Mouse (Mus musculus): ENCODE data around the gene Dcp1b. TPM values are rescaled to one million over a fixed set of nuclear protein-coding genes. Genes with fewer than 3 reads are reported as not detected.

Gene Dcp1b
- 13.1 and 13.3 TPM in 2 replicates for polyA plus RNA-seq (2015; fragmentation: Nextera tagmentation; extraction: Ambion mirVana)

DNA sequence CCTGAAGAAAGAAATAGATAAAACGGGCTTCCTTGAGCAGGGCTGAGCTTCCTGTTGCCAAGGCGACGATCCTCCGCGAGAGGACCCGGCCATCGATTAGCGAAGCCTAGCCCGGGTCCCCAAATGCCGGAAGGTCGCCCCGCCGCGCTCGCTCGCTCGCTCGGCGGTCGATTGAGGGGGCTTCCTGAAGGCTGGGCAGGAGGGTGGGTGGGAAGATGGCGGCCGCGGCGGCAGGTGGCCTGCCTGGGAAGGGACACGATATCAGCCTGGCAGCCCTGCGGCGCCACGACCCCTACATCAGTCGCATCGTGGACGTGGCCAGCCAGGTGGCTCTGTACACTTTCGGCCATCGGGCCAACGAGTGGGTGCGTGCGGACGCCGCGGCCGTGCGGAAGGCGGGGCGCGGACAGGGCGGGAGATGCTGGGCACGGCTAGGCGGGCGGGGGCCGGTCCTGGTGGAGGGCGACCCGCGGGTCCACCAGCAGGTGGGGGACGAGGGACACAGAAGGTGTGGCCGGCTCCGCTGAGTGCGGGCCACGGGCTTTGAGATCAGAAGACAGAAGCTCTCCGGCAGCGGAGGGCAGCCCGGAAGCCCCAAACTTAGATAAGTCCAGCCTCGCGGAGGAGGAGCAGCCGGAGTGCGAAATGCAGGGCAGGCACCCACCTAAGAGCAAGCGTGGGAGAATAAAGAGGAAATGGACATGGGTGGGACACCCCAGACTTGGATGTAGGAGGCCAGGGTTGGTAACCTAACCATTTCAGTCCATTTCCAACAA, at the start of gene Dcp1b:
Dcp1b (plus strand) TSS at position 176 of the 776 bp plus-strand sequence.
- peak within 1 kb of the TSS; percentile 88 for H3K27ac ChIP-seq (replicated peaks)
- ATAC-seq (replicated peaks), result peak; percentile 97
- H3K9me3 ChIP-seq, result no peaks in the 10 kb centered on the region
- peaks cover 17% of the 10 kb centered on the region for H3K4me1 ChIP-seq
- H3K4me3 ChIP-seq, result peak within 1 kb of the TSS; percentile 70
- under 1% methylated on average over 65 of the region's 65 CpGs for WGBS
- H3K27me3 ChIP-seq, result no peaks in the 10 kb centered on the region
- no peaks in the 10 kb centered on the region for H3K36me3 ChIP-seq
- peak within 1 kb of the TSS; percentile 88 for H3K9ac ChIP-seq (replicated peaks)
- peak within 1 kb of the TSS; percentile 66 for H3K4me2 ChIP-seq (replicated peaks)

DNA sequence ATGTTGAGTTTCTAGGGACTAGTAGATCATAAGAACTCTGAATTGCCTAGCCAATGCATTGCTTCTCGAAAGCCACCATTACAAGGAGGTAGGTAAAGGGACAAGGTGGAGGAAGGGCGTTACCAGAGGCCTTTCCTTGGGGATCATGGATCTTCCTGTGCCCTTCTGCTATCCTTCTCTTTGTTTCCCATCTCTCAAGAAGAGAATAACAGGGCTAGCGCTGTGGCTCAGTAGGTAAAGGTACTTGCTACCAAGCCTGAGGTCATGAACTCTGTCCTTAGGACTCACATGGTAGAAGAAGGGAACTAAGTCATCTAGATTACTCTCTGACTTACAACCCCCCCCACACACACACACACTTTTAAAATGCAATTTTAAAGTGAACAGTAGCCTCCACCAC, 48.1 kb upstream of the Dcp1b start:
- Histone ChIP-seq H3K9ac (replicated peaks) (no peak overlapping the region), H3K27me3 (no peaks in the 10 kb centered on the region), H3K4me3 (no peak overlapping the region), H3K36me3 (no peaks in the 10 kb centered on the region), H3K9me3 (no peaks in the 10 kb centered on the region), H3K4me2 (replicated peaks) (no peak overlapping the region), H3K27ac (replicated peaks) (no peak overlapping the region), H3K4me1 (0 out of 2 replicates have a peak, but pooled peaks cover 2% of the 10 kb centered on the region)
- ATAC-seq (replicated peaks), result no peak
- WGBS, result 91% methylated on average over 3 of the region's 3 CpGs

DNA sequence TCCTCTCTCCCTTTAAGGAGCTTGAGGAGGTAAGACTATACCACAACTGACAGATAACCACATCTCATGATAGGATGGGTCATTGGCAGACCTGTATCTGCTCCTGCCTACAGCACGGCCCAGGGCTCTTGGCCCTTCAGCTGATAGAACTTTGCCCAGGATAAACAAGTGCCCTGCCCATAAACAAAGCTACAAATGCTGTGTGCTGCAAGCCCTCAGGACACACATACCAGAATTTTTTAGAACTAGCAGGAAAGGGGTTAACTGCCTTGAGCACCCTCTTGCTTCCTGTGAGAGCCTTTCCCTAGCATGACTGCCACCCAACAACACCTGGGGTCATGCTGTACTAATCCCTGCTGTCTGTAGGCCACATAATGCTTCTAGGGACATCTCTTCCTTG, 47.0 kb upstream of the Dcp1b start:
- WGBS, result 94% methylated on average over 1 of the region's 1 CpGs
- Histone ChIP-seq H3K36me3 (no peaks in the 10 kb centered on the region), H3K4me1 (peaks cover 4% of the 10 kb centered on the region; the same call in 1 of the 2 replicates), H3K9me3 (no peaks in the 10 kb centered on the region), H3K27me3 (no peaks in the 10 kb centered on the region), H3K4me2 (replicated peaks) (no peak overlapping the region), H3K27ac (replicated peaks) (no peak overlapping the region), H3K4me3 (no peak overlapping the region), H3K9ac (replicated peaks) (no peak overlapping the region)
- ATAC-seq (replicated peaks), result no peak

DNA sequence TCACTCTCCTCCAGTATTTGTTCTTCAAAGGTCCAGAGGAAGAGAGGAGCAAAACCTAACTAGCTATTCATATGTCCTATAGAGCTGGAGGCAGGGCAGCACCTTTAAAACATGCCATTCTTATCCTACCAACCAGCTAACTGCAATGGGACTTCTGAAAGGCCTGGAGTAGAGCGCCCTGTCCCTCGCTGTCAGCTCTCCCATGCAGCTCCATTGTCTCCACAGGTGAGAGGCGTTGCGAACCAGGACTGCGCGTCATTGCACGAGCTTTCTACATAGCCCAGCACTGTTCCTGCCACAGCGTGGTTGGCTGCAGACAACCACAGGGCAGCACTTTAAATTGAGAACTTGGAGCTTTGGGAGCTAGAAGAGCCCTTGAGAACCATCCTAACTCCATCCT, 46.5 kb upstream of the Dcp1b start:
- H3K27me3 ChIP-seq, result no peaks in the 10 kb centered on the region
- H3K4me1 ChIP-seq, result peaks cover 4% of the 10 kb centered on the region; the same call in 1 of the 2 replicates
- H3K9me3 ChIP-seq, result no peaks in the 10 kb centered on the region
- no peak overlapping the region for H3K27ac ChIP-seq (replicated peaks)
- no peaks in the 10 kb centered on the region for H3K36me3 ChIP-seq
- 89% methylated on average over 8 of the region's 8 CpGs for WGBS
- no peak overlapping the region for H3K9ac ChIP-seq (replicated peaks)
- H3K4me3 ChIP-seq, result no peak overlapping the region
- ATAC-seq (replicated peaks), result no peak
- H3K4me2 ChIP-seq (replicated peaks), result no peak overlapping the region

DNA sequence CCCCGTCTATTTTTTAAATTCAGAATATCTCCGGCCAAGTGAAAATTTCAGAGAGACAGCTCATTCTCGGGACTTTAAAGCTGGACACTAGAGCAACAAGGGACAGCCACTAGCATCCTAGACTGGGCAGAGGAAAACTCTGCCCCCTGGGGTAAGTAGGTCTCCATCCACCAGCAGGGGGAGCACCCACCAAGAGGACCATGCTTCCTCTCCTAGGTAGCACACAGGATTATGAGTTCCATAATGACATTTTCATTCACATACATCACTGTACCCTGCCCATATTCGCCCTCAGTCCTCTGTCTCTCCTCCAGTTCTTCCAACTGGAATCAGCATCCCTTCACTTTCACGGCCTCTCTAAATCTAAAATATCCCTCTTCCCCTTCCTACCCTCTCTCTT, 45.4 kb upstream of the Dcp1b start:
- H3K27ac ChIP-seq (replicated peaks), result no peak overlapping the region
- no peak overlapping the region for H3K4me2 ChIP-seq (replicated peaks)
- H3K36me3 ChIP-seq, result no peaks in the 10 kb centered on the region
- H3K27me3 ChIP-seq, result no peaks in the 10 kb centered on the region
- 82% methylated on average over 5 of the region's 5 CpGs for WGBS
- no peak overlapping the region for H3K4me3 ChIP-seq
- peaks cover 4% of the 10 kb centered on the region; the same call in 1 of the 2 replicates for H3K4me1 ChIP-seq
- H3K9me3 ChIP-seq, result no peaks in the 10 kb centered on the region
- no peak for ATAC-seq (replicated peaks)
- H3K9ac ChIP-seq (replicated peaks), result no peak overlapping the region

DNA sequence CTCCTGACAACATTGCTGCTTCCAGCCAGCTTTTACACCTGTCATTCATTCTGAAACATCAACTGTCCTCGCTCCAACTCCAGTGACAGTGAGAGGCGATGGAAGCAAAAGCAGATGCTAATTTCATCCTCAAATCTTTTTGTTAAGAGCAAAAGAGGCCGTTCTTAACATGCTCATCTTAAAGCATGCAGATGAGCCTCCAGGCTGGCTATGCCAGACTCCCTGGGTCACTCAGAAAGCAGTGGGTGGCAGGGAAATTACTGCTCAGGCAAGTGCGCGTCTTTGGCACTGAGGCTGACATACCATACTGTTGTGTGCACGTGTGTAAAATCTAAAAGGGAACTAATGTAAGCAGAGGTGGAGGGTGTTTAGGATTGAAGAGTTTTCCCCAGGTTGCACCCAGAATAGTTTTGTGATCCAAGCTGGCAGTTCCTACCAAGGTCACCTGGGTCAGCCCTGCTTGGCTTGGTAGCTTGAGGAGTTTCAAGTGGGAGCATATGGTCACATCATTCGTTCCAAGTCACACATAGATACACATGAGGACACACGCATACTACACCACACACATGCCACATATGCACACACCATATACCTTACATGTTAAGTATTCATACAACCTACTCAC, 42.8 kb upstream of the Dcp1b start:
- Histone ChIP-seq H3K9me3 (no peaks in the 10 kb centered on the region), H3K4me3 (no peak overlapping the region), H3K27me3 (no peaks in the 10 kb centered on the region), H3K36me3 (no peaks in the 10 kb centered on the region), H3K9ac (replicated peaks) (no peak overlapping the region), H3K27ac (replicated peaks) (no peak overlapping the region), H3K4me2 (replicated peaks) (no peak overlapping the region), H3K4me1 (peaks cover 4% of the 10 kb centered on the region; the same call in 1 of the 2 replicates)
- no peak for ATAC-seq (replicated peaks)
- WGBS, result 64% methylated on average over 8 of the region's 8 CpGs

DNA sequence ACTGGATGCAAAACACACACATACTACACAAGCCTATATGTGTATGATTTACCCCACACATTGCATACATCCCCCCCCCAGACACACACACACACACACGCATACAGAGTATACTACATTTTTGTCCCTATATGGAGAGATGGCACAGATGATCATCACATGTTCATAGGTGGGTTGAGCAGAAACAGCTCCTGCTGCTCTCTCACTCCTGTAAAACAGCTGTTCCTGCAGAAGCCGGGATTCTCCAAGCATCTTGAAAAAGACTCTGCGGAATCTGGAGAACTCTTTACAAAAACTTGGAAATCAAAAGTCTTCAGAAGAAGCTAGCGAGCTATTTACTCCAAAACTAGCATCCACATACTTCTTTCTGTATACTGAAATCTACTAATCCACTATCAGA, 42.2 kb upstream of the Dcp1b start:
- peaks cover 4% of the 10 kb centered on the region; the same call in 1 of the 2 replicates for H3K4me1 ChIP-seq
- no peaks in the 10 kb centered on the region for H3K27me3 ChIP-seq
- H3K4me3 ChIP-seq, result no peak overlapping the region
- no peak overlapping the region for H3K4me2 ChIP-seq (replicated peaks)
- H3K27ac ChIP-seq (replicated peaks), result no peak overlapping the region
- H3K9ac ChIP-seq (replicated peaks), result no peak overlapping the region
- no peak for ATAC-seq (replicated peaks)
- H3K9me3 ChIP-seq, result no peaks in the 10 kb centered on the region
- no peaks in the 10 kb centered on the region for H3K36me3 ChIP-seq
- WGBS, result 95% methylated on average over 4 of the region's 4 CpGs

DNA sequence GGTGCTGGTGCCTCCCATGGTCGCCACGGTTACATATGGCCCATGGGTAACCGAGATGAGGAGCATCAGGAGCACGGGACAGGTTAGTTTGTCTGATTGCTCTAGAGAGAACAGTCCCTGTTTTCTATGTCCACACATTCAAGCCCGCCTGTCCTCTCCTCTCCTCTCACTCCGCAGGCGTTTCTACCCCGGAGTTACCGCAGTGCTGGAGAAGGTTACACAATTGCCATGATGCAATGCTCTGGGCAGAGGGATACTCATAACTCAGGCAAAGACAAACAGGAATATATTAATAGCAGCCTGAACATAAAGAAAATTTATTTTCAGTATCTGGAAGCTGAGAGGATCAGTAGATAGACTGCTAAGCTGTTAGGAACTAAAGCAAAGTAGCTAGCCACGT, 37.3 kb upstream of the Dcp1b start:
- H3K4me3 ChIP-seq, result no peak overlapping the region
- no peaks in the 10 kb centered on the region for H3K27me3 ChIP-seq
- H3K9ac ChIP-seq (replicated peaks), result no peak overlapping the region
- 88% methylated on average over 10 of the region's 10 CpGs for WGBS
- no peaks in the 10 kb centered on the region for H3K4me1 ChIP-seq
- no peak overlapping the region for H3K4me2 ChIP-seq (replicated peaks)
- H3K27ac ChIP-seq (replicated peaks), result no peak overlapping the region
- H3K36me3 ChIP-seq, result no peaks in the 10 kb centered on the region
- no peaks in the 10 kb centered on the region for H3K9me3 ChIP-seq
- no peak for ATAC-seq (replicated peaks)

DNA sequence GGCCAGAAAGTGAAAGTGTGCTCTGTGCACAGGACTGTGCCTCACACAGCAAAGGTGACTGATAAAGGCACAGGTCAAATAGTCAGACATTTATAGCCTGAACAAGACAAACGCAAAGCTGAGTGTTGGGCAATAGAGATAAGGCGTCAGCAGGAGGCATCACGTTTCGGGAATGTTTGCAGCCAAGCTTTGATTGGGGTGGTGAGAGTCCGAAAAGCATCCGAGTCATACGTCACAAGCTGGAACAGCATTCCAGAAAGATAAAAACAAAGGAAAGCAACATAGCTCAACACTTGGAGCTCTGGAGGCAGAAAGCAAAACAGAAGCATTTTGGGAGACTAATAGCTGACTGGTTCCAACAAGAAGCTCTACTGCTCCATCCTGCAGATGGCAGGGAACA, 35.5 kb upstream of the Dcp1b start:
- H3K36me3 ChIP-seq, result no peaks in the 10 kb centered on the region
- H3K27me3 ChIP-seq, result no peaks in the 10 kb centered on the region
- H3K4me1 ChIP-seq, result no peaks in the 10 kb centered on the region
- no peak for ATAC-seq (replicated peaks)
- no peaks in the 10 kb centered on the region for H3K9me3 ChIP-seq
- H3K4me3 ChIP-seq, result no peak overlapping the region
- H3K27ac ChIP-seq (replicated peaks), result no peak overlapping the region
- H3K4me2 ChIP-seq (replicated peaks), result no peak overlapping the region
- WGBS, result 86% methylated on average over 7 of the region's 7 CpGs
- H3K9ac ChIP-seq (replicated peaks), result no peak overlapping the region

DNA sequence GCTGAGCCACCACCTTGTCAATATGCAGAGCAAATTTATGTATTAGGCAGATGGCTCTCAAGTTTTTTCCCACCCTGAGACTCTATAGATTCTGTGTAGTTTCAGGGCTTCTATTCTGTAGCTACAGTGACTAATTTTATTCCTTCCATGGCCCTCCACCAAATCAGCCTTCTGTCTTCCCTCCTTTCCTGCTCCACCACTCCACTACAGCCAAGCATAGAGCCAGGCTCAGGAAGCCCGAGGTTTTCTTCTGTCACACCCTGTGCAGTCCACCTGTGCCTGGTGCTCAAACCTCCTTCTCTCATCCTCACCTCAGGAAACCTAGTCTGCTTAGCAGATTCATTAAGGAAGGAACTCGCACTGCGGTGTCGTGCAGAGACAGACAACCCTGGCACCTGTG, 29.9 kb upstream of the Dcp1b start:
- H3K4me3 ChIP-seq, result no peak overlapping the region
- no peaks in the 10 kb centered on the region for H3K9me3 ChIP-seq
- no peak overlapping the region for H3K4me2 ChIP-seq (replicated peaks)
- WGBS, result 69% methylated on average over 4 of the region's 4 CpGs
- H3K36me3 ChIP-seq, result no peaks in the 10 kb centered on the region
- no peaks in the 10 kb centered on the region for H3K27me3 ChIP-seq
- H3K4me1 ChIP-seq, result no peaks in the 10 kb centered on the region
- H3K9ac ChIP-seq (replicated peaks), result no peak overlapping the region
- ATAC-seq (replicated peaks), result 0 out of 2 replicates have a peak, but pooled peaks have one; percentile 23
- H3K27ac ChIP-seq (replicated peaks), result peak overlapping the region; percentile 50

DNA sequence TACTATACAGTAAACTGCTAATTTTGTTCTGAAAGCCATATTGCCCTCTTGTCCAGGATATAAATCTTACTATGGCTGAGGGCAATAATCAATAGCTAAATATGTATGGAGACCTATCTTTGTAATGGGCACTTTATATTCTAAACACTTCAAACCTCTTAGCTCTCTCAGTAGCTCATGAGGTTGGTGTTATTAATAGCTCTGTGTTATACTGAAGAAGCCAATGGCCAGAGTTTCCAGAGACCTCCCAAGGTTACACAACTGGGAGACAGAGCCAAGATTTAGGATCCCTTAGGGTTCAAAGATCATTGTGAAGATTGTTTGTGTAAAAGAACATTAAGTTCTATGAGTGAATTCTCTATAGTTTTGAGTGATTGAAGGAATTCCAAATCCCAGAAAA, 9.4 kb upstream of the Dcp1b start:
- Histone ChIP-seq H3K27me3 (no peaks in the 10 kb centered on the region), H3K9me3 (no peaks in the 10 kb centered on the region), H3K27ac (replicated peaks) (no peak overlapping the region), H3K4me2 (replicated peaks) (no peak overlapping the region), H3K4me3 (no peak overlapping the region), H3K36me3 (no peaks in the 10 kb centered on the region), H3K4me1 (no peaks in the 10 kb centered on the region), H3K9ac (replicated peaks) (no peak overlapping the region)
- ATAC-seq (replicated peaks), result no peak

DNA sequence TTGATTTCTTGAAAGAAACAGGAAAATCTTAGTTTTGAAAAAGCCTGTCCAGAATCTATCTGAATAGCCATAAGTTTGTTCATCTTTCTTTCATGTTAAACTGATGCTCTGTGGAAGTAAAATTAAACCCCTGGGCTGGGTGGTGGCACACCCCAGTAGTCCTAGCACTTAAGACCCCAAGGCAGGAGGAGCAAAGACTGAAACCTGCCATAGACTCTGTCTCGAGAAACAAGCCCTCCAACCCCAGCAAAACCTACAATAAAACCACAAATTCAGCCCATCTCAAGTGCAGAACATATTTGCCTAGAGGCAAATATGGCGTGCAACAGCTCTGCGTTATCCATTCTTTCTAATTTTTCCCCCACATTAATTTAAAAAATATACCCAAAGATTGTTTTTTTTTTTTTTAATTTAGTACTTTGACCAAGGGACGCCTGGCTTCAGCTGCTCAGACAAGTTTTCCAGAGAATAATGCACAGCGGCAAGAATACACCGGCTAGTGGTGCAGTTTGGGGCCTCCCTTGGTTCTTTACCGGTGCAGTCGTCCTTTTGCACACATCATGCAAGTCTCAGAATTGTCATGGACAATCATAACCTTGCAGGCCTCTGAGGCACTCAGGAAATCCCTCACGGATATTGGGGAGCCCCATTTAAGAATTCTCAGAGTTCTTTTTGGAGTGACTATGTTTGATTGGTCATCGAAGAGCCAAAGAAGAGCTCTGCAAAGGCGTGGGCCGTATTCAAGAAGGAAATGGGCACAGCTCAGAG, 562 bp upstream of the Dcp1b start:
- Histone ChIP-seq H3K9me3 (no peaks in the 10 kb centered on the region), H3K4me1 (peaks cover 17% of the 10 kb centered on the region), H3K36me3 (no peaks in the 10 kb centered on the region), H3K4me3 (peak overlapping the region; percentile 70), H3K27me3 (no peaks in the 10 kb centered on the region), H3K27ac (replicated peaks) (peak overlapping the region; percentile 88), H3K4me2 (replicated peaks) (peak overlapping the region; percentile 66), H3K9ac (replicated peaks) (no peak overlapping the region)
- 57% methylated on average over 12 of the region's 12 CpGs for WGBS
- ATAC-seq (replicated peaks), result no peak
